Mouse (Mus musculus) olfactory bulb, adult 2 months (tissue): ENCODE data around the gene Ssr2.

Source experiments
- CTCF ChIP-seq: fragments of 200-500 bp; IDR thresholded peaks from 2 replicates; pipeline ENCODE4 v1.5.1; 2012; ENCODE audit warnings: low read depth, mild to moderate bottlenecking, low read length, moderate library complexity; ENCODE audit not compliant: insufficient read depth
- POLR2A ChIP-seq: fragments of 200-500 bp; IDR thresholded peaks from 2 replicates; pipeline ENCODE4 v1.6.1; 2012; ENCODE audit warnings: mild to moderate bottlenecking, low read depth, low read length, moderate library complexity; ENCODE audit not compliant: insufficient read depth

DNA sequence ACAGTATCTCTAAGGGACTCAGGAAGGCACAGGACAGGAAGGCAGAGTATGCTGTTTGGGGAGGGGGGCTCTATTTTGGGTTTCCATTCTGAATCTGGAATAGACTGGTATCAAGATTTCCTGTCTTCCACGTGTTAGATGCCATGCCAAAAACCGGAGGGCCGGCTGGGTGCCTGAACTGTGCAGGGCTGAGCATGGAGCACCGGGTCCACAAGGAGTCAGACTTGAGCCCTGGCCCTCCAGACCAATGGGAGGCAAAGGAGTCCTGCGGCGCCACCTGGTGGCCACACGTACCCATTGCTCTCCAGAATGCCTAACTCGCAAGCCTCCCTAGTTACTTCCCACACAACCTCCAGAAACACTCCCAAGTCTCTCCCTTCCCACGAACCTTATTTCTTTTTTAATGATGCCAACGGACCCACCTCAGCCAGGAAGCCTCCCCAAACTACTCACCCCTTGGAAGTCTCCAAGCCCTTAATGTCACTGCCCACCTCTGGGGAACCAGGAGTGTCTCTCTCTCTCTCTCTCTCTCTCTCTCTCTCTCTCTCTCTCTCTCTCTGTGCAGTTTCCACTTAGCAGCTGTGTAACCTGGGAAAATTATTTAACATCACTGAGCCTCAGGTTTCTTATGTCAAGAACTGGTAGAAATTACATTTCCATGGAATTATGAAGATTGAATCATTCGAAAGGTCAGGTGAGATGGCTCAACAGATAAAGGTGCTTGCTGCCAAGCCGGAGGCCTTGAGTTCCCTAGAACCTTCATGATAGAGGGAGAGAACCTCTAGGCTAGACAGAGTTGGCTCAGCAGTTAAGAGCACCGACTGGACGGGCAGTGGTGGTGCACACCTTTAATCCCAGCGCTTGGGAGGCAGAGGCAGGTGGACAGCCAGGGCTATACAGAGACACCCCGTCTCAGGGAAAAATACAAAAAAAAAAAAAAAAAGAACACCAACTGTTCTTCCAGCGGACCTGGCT is 49.2 kb upstream of the Ssr2 start:
- TF ChIP-seq CTCF (peak; percentile 99), POLR2A (no peak)
